24 mouse cellular contexts compared by ENCODE assay signal in the genomic region with DNA sequence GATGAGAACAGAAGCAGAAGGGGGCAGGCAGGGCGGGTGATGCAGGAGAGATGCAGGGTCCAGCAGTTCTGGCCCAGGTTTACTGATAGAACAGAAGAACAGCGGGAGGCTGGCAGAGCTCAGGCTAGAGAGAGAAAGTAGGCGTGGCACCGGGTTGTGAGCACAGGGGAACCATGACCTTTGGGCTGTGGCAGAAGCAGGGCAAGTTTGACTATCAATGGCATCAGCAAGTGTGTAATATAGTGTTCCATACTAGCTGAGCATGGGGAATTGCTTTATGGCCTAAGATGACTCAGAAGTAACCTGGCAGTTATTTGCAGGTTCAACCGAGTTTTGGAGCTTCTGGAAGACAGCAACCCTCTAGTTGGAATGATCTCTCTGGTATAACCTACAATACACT. TPM values are rescaled to one million over a fixed set of nuclear protein-coding genes. Genes with fewer than 3 reads are reported as not detected.
"Had no signal": no experiment of that assay in that cellular context is flagged by ENCODE, and none has a peak within 500 bp of the region (broad histone marks: within the 10 kb centered on the region; RNA-seq: fewer than 3 reads in every experiment).

No protein-coding gene starts in this region.

- H3K36me3 ChIP-seq: hindbrain, embryonic 13.5 days; limb, embryonic 10.5 days; limb, embryonic 12.5 days; liver, embryonic 13.5 days; liver, embryonic 15.5 days had no signal

- H3K4me1 ChIP-seq: liver, embryonic 13.5 days; liver, embryonic 15.5 days had no signal

- H3K27me3 ChIP-seq: hindbrain, embryonic 13.5 days; liver, embryonic 13.5 days; liver, embryonic 15.5 days had no signal

- H3K4me2 ChIP-seq: heart, embryonic 11.5 days; hindbrain, embryonic 13.5 days; limb, embryonic 12.5 days; liver, embryonic 11.5 days; liver, embryonic 13.5 days; liver, embryonic 15.5 days had no signal

- H3K9ac ChIP-seq: hindbrain, embryonic 13.5 days; limb, embryonic 12.5 days; liver, embryonic 13.5 days; liver, embryonic 15.5 days had no signal

- ATAC-seq: forebrain, embryonic 16.5 days; hindbrain, embryonic 16.5 days; inflammation-experienced regulatory T-cells, adult 6 months had no signal

- H3K4me3 ChIP-seq: heart, adult 2 months; hindbrain, embryonic 13.5 days; layer of hippocampus, adult 2 months; left cerebral cortex, adult 2 months; limb, embryonic 10.5 days; limb, embryonic 12.5 days; liver, embryonic 13.5 days; liver, embryonic 15.5 days had no signal

- H3K9me3 ChIP-seq: hindbrain, embryonic 13.5 days; limb, embryonic 10.5 days; limb, embryonic 12.5 days; liver, embryonic 13.5 days; liver, embryonic 15.5 days had no signal

- H3K27ac ChIP-seq: heart, adult 2 months; hindbrain, embryonic 13.5 days; layer of hippocampus, adult 2 months; left cerebral cortex, adult 2 months; limb, embryonic 10.5 days; limb, embryonic 12.5 days; liver, embryonic 13.5 days; liver, embryonic 15.5 days had no signal

- DNase-seq: gastrocnemius, postnatal 14 days; gastrocnemius, postnatal 36 days; heart, adult 11 months; heart, adult 2 months; heart, postnatal 14 days; heart, postnatal 36 days; kidney, adult 18-20 months; kidney, adult 8-10 months; kidney, postnatal 10 days; kidney, postnatal 36 days; liver; liver, embryonic 13.5 days had no signal

RNA-seq across cellular contexts. Expression of gene Col13a1, which starts 25.0 kb away (rescaled TPM):
- total RNA-seq: hematopoietic stem cell, adult 5-6 weeks had no signal
- polyA plus RNA-seq: inflammation-experienced regulatory T-cells, adult 6 months had no signal
